Mouse (Mus musculus): Measurements from ENCODE around the gene Fam189a2. TPM values are rescaled to one million over a fixed set of nuclear protein-coding genes. Genes with fewer than 3 reads are reported as not detected.

Gene Fam189a2
- polyA plus RNA-seq, 1 experiment: 20.3 TPM

- H3K4me1 ChIP-seq (ENCODE audit: control insufficient read depth, insufficient read depth, low read length): no peaks in the 10 kb centered on the region; the same call in 1 of the 2 replicates
- TF ChIP-seq CTCF (IDR thresholded peaks at IDR 0.05; ENCODE audit: extremely low read depth, insufficient read depth, low read length) (no peak), POLR2A (IDR thresholded peaks at IDR 0.05; ENCODE audit: extremely low read depth, insufficient read depth, low read length) (no peak)
- H3K27ac ChIP-seq (ENCODE audit: insufficient read depth, low read length): no peak overlapping the region
These were observed 956 bp downstream of the Fam189a2 start for GRCm38 (mm10) chr19:24029616-24030510.

GRCm38 (mm10) chr19:24025876-24026275, 4.9 kb downstream of the Fam189a2 start:
- no peak for TF ChIP-seq POLR2A (IDR thresholded peaks at IDR 0.05; ENCODE audit: extremely low read depth, insufficient read depth, low read length)
- no peak for TF ChIP-seq CTCF (IDR thresholded peaks at IDR 0.05; ENCODE audit: extremely low read depth, insufficient read depth, low read length)
- Histone ChIP-seq H3K4me3 (ENCODE audit: insufficient read depth, low read length) (no peak overlapping the region), H3K4me1 (ENCODE audit: control insufficient read depth, insufficient read depth, low read length) (peaks cover 4% of the 10 kb centered on the region), H3K27ac (ENCODE audit: insufficient read depth, low read length) (no peak overlapping the region)

More at GRCm38 (mm10) chr19:24029616-24030510, 956 bp downstream of the Fam189a2 start:
- peak overlapping the region; percentile 57 for H3K4me3 ChIP-seq (ENCODE audit: insufficient read depth, low read length)

- Histone ChIP-seq H3K4me3 (ENCODE audit: insufficient read depth, low read length) (no peak overlapping the region), H3K27ac (ENCODE audit: insufficient read depth, low read length) (no peak overlapping the region), H3K4me1 (ENCODE audit: control insufficient read depth, insufficient read depth, low read length) (peaks cover 4% of the 10 kb centered on the region)
- no peak for TF ChIP-seq POLR2A (IDR thresholded peaks at IDR 0.05; ENCODE audit: extremely low read depth, insufficient read depth, low read length)
- TF ChIP-seq CTCF (IDR thresholded peaks at IDR 0.05; ENCODE audit: extremely low read depth, insufficient read depth, low read length): no peak
These were observed 6.2 kb downstream of the Fam189a2 start for GRCm38 (mm10) chr19:24024667-24025066.

GRCm38 (mm10) chr19:24024131-24024530, 6.7 kb downstream of the Fam189a2 start:
- TF ChIP-seq CTCF (IDR thresholded peaks at IDR 0.05; ENCODE audit: extremely low read depth, insufficient read depth, low read length) (no peak), POLR2A (IDR thresholded peaks at IDR 0.05; ENCODE audit: extremely low read depth, insufficient read depth, low read length) (no peak)
- Histone ChIP-seq H3K27ac (ENCODE audit: insufficient read depth, low read length) (no peak overlapping the region), H3K4me1 (ENCODE audit: control insufficient read depth, insufficient read depth, low read length) (peaks cover 4% of the 10 kb centered on the region), H3K4me3 (ENCODE audit: insufficient read depth, low read length) (no peak overlapping the region)

DNA sequence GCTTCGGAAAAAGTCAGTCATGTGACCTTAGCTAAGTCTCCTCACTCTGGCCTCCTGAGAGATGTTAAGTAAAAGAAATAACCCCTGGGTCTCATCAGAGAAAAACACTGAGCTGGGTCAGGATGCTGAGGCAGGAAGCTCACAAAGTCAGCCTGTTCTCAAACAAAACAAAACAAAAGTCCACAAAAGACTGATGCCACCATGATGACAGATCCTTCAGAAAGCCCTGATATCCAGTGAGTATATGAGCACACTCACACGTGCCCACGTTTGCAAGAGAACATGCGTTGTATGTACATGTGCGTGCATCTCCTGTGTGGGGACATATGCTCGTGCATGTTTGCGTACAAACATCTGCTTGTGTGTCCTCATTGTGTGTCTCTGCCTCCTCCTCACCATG, 7.5 kb downstream of the Fam189a2 start:
- Histone ChIP-seq H3K4me3 (ENCODE audit: insufficient read depth, low read length) (no peak overlapping the region), H3K27ac (ENCODE audit: insufficient read depth, low read length) (no peak overlapping the region), H3K4me1 (ENCODE audit: control insufficient read depth, insufficient read depth, low read length) (peaks cover 4% of the 10 kb centered on the region)
- TF ChIP-seq POLR2A (IDR thresholded peaks at IDR 0.05; ENCODE audit: extremely low read depth, insufficient read depth, low read length) (no peak), CTCF (IDR thresholded peaks at IDR 0.05; ENCODE audit: extremely low read depth, insufficient read depth, low read length) (no peak)

GRCm38 (mm10) chr19:24022771-24023170, 8.0 kb downstream of the Fam189a2 start:
- Histone ChIP-seq H3K4me1 (ENCODE audit: control insufficient read depth, insufficient read depth, low read length) (peaks cover 4% of the 10 kb centered on the region), H3K4me3 (ENCODE audit: insufficient read depth, low read length) (no peak overlapping the region), H3K27ac (ENCODE audit: insufficient read depth, low read length) (no peak overlapping the region)
- TF ChIP-seq CTCF (IDR thresholded peaks at IDR 0.05; ENCODE audit: extremely low read depth, insufficient read depth, low read length) (no peak), POLR2A (IDR thresholded peaks at IDR 0.05; ENCODE audit: extremely low read depth, insufficient read depth, low read length) (no peak)

GRCm38 (mm10) chr19:24022301-24022700, 8.5 kb downstream of the Fam189a2 start:
- no peak overlapping the region for H3K4me3 ChIP-seq (ENCODE audit: insufficient read depth, low read length)
- no peak for TF ChIP-seq CTCF (IDR thresholded peaks at IDR 0.05; ENCODE audit: extremely low read depth, insufficient read depth, low read length)
- no peak for TF ChIP-seq POLR2A (IDR thresholded peaks at IDR 0.05; ENCODE audit: extremely low read depth, insufficient read depth, low read length)
- peaks cover 4% of the 10 kb centered on the region for H3K4me1 ChIP-seq (ENCODE audit: control insufficient read depth, insufficient read depth, low read length)

GRCm38 (mm10) chr19:24020736-24021135, 10.1 kb downstream of the Fam189a2 start:
- Histone ChIP-seq H3K27ac (ENCODE audit: insufficient read depth, low read length) (no peak overlapping the region), H3K4me3 (ENCODE audit: insufficient read depth, low read length) (no peak overlapping the region), H3K4me1 (ENCODE audit: control insufficient read depth, insufficient read depth, low read length) (peaks cover 4% of the 10 kb centered on the region)
- TF ChIP-seq CTCF (IDR thresholded peaks at IDR 0.05; ENCODE audit: extremely low read depth, insufficient read depth, low read length): no peak
- no peak for TF ChIP-seq POLR2A (IDR thresholded peaks at IDR 0.05; ENCODE audit: extremely low read depth, insufficient read depth, low read length)

More at GRCm38 (mm10) chr19:24022301-24022700, 8.5 kb downstream of the Fam189a2 start:
- no peak overlapping the region for H3K27ac ChIP-seq (ENCODE audit: insufficient read depth, low read length)

DNA sequence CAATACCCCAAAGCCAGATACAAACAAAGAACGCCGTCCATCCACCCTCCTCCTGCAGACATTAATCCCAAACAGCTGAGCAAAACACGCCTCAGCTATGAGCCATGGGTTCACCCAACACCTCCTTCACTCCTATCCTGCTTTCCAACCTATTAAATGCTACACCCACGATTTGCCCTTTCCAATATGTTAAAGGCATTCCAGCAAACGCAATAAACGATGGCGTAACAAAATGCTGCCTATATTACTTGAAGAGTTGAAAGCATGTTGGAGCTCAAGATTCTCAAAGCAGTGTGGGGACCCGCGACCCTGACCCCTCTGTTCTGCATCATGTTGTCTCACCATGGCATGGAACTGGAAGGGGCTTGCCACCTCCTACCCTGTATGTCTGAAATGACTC, 11.2 kb downstream of the Fam189a2 start:
- Histone ChIP-seq H3K27ac (ENCODE audit: insufficient read depth, low read length) (no peak overlapping the region), H3K4me1 (ENCODE audit: control insufficient read depth, insufficient read depth, low read length) (peaks cover 4% of the 10 kb centered on the region), H3K4me3 (ENCODE audit: insufficient read depth, low read length) (no peak overlapping the region)
- TF ChIP-seq POLR2A (IDR thresholded peaks at IDR 0.05; ENCODE audit: extremely low read depth, insufficient read depth, low read length) (no peak), CTCF (IDR thresholded peaks at IDR 0.05; ENCODE audit: extremely low read depth, insufficient read depth, low read length) (no peak)

DNA sequence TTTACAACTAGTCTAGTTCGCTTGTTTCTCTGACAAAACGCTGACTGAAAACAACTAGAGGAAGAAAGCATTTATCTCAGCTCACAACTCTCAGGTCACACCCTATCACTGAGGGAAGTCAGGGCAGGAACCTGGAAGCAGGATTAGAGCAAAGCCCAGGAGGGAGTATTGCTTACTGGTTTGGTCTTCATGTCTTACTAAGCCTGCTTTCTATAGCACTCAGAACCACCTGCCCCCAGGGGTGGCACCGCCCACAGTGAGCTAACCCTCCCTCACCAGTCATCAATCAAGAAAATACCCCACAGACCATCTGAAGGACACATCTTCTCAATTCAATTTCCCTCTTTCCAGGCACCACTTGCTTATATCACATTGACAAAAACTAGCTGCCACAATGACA, 12.4 kb downstream of the Fam189a2 start:
- H3K27ac ChIP-seq (ENCODE audit: insufficient read depth, low read length): no peak overlapping the region

More for the DNA sequence above, 12.4 kb downstream of the Fam189a2 start:
- Histone ChIP-seq H3K4me3 (ENCODE audit: insufficient read depth, low read length) (no peak overlapping the region), H3K4me1 (ENCODE audit: control insufficient read depth, insufficient read depth, low read length) (peaks cover under 1% of the 10 kb centered on the region)
- no peak for TF ChIP-seq CTCF (IDR thresholded peaks at IDR 0.05; ENCODE audit: extremely low read depth, insufficient read depth, low read length)
- TF ChIP-seq POLR2A (IDR thresholded peaks at IDR 0.05; ENCODE audit: extremely low read depth, insufficient read depth, low read length): no peak

Measured in cortical plate, adult 2 months (tissue).